Mouse (Mus musculus): ENCODE measurements around the gene Rbm3. TPM values are rescaled to one million over a fixed set of nuclear protein-coding genes. Genes with fewer than 3 reads are reported as not detected.
A peak's percentile ranks its signal among the peaks of the same experiment; 100 is the strongest.

Rbm3 gene
- total and polyA plus RNA-seq, 3 experiments, result 750 to 1,021 TPM; not detected in 1

DNA sequence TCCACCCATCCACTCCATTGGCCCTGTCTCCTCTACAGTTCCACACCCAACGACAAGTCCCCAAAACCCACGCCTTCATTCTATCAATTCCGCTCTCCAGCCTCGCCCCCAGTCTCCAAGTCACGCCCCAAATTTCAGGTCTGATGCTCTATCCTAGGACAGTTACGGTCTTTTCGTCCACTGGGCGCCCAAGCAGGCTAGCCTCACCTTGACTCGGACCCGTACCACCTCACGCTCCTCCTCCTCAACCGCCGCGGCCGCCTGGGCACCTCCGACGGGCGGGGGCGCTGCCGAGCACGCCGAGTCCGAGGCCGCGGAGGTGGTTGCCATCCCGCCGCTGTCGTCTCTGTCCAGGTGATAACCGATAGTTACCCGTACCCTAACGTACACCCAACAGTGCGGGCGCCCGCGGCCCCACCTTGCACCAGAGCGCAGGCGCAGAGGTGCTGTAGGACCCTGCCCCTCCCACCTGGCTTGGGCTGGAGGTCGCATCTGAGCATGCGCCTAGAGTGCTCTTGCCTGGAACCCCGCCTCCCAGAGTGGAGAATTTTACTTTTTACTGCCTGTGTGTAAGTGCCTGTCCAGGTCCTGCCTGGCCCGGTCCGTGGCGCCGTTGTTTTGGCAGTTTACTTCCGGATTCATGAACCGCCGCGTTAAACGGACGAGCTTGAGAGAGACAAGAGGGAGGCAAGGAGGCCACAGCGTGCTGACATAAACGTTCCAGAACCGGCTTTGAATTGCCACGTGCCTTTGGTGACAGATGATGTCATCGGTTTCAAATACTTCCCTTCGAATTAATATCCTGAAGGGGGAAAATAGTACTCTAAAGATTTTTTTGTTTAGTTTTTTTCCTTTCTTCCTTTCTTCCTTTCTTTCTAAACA lies 30.1 kb upstream of the Rbm3 start, which contains the start of gene Tbc1d25:
TSS of gene Tbc1d25 (minus strand) at position 678 of the 882 bp plus-strand sequence.
- H3K27ac ChIP-seq (ENCODE audit: control insufficient read depth, low read depth, low read length), result peak within 1 kb of the TSS; percentile 84
- H3K36me3 ChIP-seq (ENCODE audit: control insufficient read depth in 1 of 2, insufficient read depth in 2 of 2, low read length in 2 of 2), result peaks cover 2 to 26% of the 10 kb centered on the region in 2 experiments
- peak; percentile 98 for DNase-seq (ENCODE audit: low read depth, low spot score)
- no peaks in the 10 kb centered on the region for H3K9me3 ChIP-seq (replicated peaks; ENCODE audit: insufficient read depth, low read length)
- H3K27me3 ChIP-seq (ENCODE audit: control insufficient read depth in 1 of 2, insufficient read depth in 2 of 2, low read length in 2 of 2), result no peaks in the 10 kb centered on the region
- peaks cover 17 to 19% of the 10 kb centered on the region in 2 experiments for H3K4me1 ChIP-seq (ENCODE audit: control insufficient read depth in 1 of 2, insufficient read depth in 2 of 2, low read length in 2 of 2)
- peaks cover 2% of the 10 kb centered on the region; the same call in 1 of the 2 replicates for H3K79me2 ChIP-seq (ENCODE audit: control insufficient read depth, insufficient read depth, low read length, poor library complexity)
- H3K4me3 ChIP-seq (ENCODE audit: control insufficient read depth in 1 of 2, insufficient read depth in 1 of 2, low read depth in 2 of 2, low read length in 2 of 2), result peak within 1 kb of the TSS; percentile 69 to 86
- peak within 1 kb of the TSS; percentile 73 for H3K9ac ChIP-seq (ENCODE audit: control insufficient read depth, low read depth, low read length, poor library complexity, severe bottlenecking)
- TF ChIP-seq MYC (IDR thresholded peaks at IDR 0.05; ENCODE audit: low read depth, low read length) (peak; percentile 99), ZMIZ1 (IDR thresholded peaks at IDR 0.05; ENCODE audit: low read depth, low read length) (peak; percentile 89), CHD2 (IDR thresholded peaks at IDR 0.05; ENCODE audit: low read length) (no peak), RAD21 (IDR thresholded peaks at IDR 0.05; ENCODE audit: low read depth, low read length) (no peak), HCFC1 (IDR thresholded peaks at IDR 0.05; ENCODE audit: low read depth, low read length) (peak; percentile 66), ETS1 (IDR thresholded peaks at IDR 0.05; ENCODE audit: low read depth, low read length) (peak; percentile 73), CHD1 (IDR thresholded peaks at IDR 0.05; ENCODE audit: low read depth, low read length) (peak; percentile 79; the same call in 1 of the 2 replicates), ZKSCAN1 (IDR thresholded peaks at IDR 0.05; ENCODE audit: low read depth, low read length) (no peak), ZNF384 (IDR thresholded peaks at IDR 0.05; ENCODE audit: low read depth, low read length) (no peak), POLR2A (IDR thresholded peaks at IDR 0.05; ENCODE audit: control insufficient read depth in 1 of 2, insufficient read depth in 1 of 2, low read depth in 1 of 2, low read length in 2 of 2, poor library complexity in 1 of 2) (peak; percentile 79 to 85), ELF1 (IDR thresholded peaks at IDR 0.05; ENCODE audit: low read depth, low read length) (peak; percentile 84), POLR2AphosphoS5 (IDR thresholded peaks at IDR 0.05; ENCODE audit: borderline replicate concordance, low read depth, low read length) (no peak), BHLHE40 (IDR thresholded peaks at IDR 0.05; ENCODE audit: borderline replicate concordance, low read depth, low read length) (peak; percentile 85), JUND (IDR thresholded peaks at IDR 0.05; ENCODE audit: low read depth, low read length) (peak; percentile 59; the same call in 1 of the 2 replicates), NELFE (IDR thresholded peaks at IDR 0.05; ENCODE audit: low read depth, low read length) (peak; percentile 86), MXI1 (IDR thresholded peaks at IDR 0.05; ENCODE audit: low read depth, low read length) (peak; percentile 99), NRF1 (IDR thresholded peaks at IDR 0.05; ENCODE audit: insufficient read depth, low read depth, low read length, poor library complexity, severe bottlenecking) (peak; percentile 97), SIN3A (IDR thresholded peaks at IDR 0.05; ENCODE audit: low read length) (peak; percentile 98), TCF12 (IDR thresholded peaks at IDR 0.05; ENCODE audit: low read depth, low read length) (peak; percentile 36), GATA1 (IDR thresholded peaks at IDR 0.05; ENCODE audit: low read depth, low read length) (no peak), USF2 (IDR thresholded peaks at IDR 0.05; ENCODE audit: borderline replicate concordance in 1 of 2, insufficient read depth in 1 of 2, low read depth in 1 of 2, low read length in 2 of 2) (0 out of 4 replicates have a peak, but pooled peaks of 1 of the 2 experiments have one; percentile 12), ZC3H11A (IDR thresholded peaks at IDR 0.05; ENCODE audit: low read depth, low read length) (no peak), CTCF (IDR thresholded peaks at IDR 0.05 in 2 of 3, conservative IDR thresholded peaks at IDR 0.05 in 1 of 3; ENCODE audit: control insufficient read depth in 1 of 3, insufficient read depth in 1 of 3, low read depth in 2 of 3, low read length in 3 of 3, poor library complexity in 1 of 3, severe bottlenecking in 1 of 3) (peak in 2 of 3 experiments; percentile 31 to 46; a peak in 5 of 6 replicates), POLR2AphosphoS2 (IDR thresholded peaks at IDR 0.05; ENCODE audit: low read length) (peak; percentile 84), MYB (IDR thresholded peaks at IDR 0.05; ENCODE audit: low read depth, low read length) (peak; percentile 97), MEF2A (IDR thresholded peaks at IDR 0.05; ENCODE audit: extremely low read depth, insufficient replicate concordance, low read depth, low read length, poor library complexity, severe bottlenecking) (no peak), USF1 (IDR thresholded peaks at IDR 0.05; ENCODE audit: low read depth, low read length) (peak; percentile 84), MAZ (IDR thresholded peaks at IDR 0.05; ENCODE audit: low read depth, low read length) (peak; percentile 66; the same call in 1 of the 2 replicates), UBTF (IDR thresholded peaks at IDR 0.05; ENCODE audit: borderline replicate concordance, insufficient read depth, low read depth, low read length) (no peak), EP300 (IDR thresholded peaks at IDR 0.05; ENCODE audit: low read depth in 1 of 2, low read length in 2 of 2) (peak in 1 of 2 experiments; percentile 38; a peak in 2 of 4 replicates), MAFK (IDR thresholded peaks at IDR 0.05; ENCODE audit: borderline replicate concordance, low read depth, low read length) (no peak), SMC3 (IDR thresholded peaks at IDR 0.05; ENCODE audit: low read depth, low read length) (no peak; the same call in 1 of the 2 replicates), E2F4 (IDR thresholded peaks at IDR 0.05; ENCODE audit: borderline replicate concordance, low read depth, low read length) (no peak), RCOR1 (IDR thresholded peaks at IDR 0.05; ENCODE audit: low read depth, low read length) (0 out of 2 replicates have a peak, but pooled peaks have one; percentile 8)

Measured in MEL (cell line).